Mouse (Mus musculus) left cerebral cortex, postnatal 25 days (tissue): Measurements from ENCODE around the gene Cldn10. TPM values are rescaled to one million over a fixed set of nuclear protein-coding genes. Genes with fewer than 3 reads are reported as not detected.

ENCODE experiments used
- DNase-seq, 2 experiments: peaks; one replicate each; pipeline ENCODE4 v3.0.0; 2022; ENCODE audit warnings: low spot score in 2 of 2, mixed read lengths in 1 of 2
- intact Hi-C: fragments of 180-260 bp; cut with DNase I; formaldehyde crosslinking; loops from one replicate; pipeline ENCODE4 v1.15.1; 2025
- total RNA-seq, 2 experiments: library from RNA; stranded (reverse); gene quantifications; 2 replicates each; pipeline ENCODE4 v1.2.3; 2021

Cldn10 gene
- total RNA-seq, 2 experiments from 2014 or later = 28.4 to 30.2 TPM

DNA sequence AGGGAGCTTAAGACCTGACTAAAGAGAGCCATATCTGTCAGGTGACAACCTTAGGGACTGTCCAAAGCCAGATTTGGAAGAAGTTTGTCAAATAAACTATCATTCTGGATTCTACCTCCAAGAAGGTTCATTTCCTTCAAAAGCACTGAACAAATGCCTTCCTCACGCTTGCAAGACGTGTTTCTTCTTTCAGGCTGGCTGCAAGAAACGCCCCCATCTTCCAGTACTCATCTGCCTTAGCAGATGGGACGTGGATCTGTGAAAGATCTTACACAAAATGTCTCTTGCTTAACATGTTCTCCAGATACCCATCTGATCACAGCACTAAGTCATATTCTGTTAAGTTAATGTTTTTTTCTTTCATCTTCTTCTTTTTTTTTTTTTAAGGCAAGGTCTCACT is 102.4 kb downstream of the Cldn10 start:
- peak; percentile 68 to 94 for DNase-seq
- intact Hi-C loops = loop anchor here (1.0 to 10.0 kb wide), 3 partner anchors 35 to 275 kb away; partner anchors contain the start of gene Dzip1

DNA sequence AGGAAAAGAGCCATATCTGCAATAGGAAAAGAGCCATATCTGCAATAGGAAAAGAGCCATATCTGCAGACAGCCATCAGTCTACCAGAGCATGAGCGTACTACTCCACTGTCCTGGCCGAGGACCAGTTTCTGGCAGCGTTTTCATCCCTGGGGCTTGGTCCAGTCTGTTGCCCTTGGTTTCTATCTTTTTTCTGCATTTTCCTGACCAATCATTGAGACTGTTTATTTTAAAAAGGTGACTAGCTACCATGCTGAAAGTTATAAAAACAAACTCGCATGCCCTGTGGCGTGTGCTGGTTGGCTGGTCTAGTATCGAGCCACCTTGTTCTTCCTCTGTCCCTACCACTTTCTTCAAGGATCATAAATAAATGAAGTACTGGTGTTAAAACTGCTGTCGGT is 107.5 kb downstream of the Cldn10 start:
- intact Hi-C loops = loop anchor here (10.0 kb wide), 1 partner anchor 280 kb away; no protein-coding TSS in a partner anchor
- no peak for DNase-seq

GRCm38 (mm10) chr14:118895655-118896054 is 107.9 kb downstream of the Cldn10 start:
- no peak for DNase-seq
- intact Hi-C loops = loop anchor here (10.0 kb wide), 1 partner anchor 281 kb away; no protein-coding TSS in a partner anchor

DNA sequence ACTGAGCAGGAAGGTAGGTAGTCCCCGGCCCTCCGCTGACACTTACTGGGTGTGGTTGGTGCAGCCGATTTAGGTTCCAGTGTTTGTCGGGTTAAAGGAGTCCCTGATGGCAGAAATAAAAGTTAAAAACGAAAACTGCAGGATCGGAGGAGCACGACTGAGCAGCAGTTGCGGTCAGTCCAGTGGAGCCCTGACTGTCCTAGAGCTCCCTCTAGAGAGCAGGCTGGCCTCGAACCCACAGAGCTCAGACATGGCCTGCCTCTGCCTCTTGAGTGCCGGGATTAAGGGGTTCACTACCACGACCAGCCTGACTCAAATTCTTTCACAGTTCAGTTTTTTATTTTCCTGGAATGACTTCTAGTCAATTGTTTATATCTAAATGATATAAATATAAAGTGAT is 112.2 kb downstream of the Cldn10 start:
- intact Hi-C loops = loop anchor here (10.0 kb wide), 1 partner anchor 285 kb away; no protein-coding TSS in a partner anchor
- DNase-seq = no peak

DNA sequence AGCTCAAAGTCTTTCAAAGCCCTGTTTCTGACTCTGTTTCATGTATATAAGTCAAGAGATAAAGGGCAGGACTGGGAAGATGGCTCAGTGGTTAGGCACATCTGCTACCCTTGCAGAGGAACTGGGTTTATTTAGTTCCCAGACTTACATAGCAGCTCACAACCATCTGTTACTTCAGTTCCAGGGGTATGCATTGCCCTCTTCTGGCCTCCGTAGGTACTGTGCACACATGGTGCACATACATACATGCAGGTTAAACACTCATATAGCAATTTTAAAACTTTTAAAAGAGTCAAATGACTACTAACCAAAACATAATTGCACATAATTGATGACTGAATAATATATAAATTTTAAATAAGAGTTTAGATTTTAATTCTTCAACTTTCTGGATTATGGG is 113.2 kb downstream of the Cldn10 start:
- DNase-seq = no peak
- intact Hi-C loops = no loop called here

DNA sequence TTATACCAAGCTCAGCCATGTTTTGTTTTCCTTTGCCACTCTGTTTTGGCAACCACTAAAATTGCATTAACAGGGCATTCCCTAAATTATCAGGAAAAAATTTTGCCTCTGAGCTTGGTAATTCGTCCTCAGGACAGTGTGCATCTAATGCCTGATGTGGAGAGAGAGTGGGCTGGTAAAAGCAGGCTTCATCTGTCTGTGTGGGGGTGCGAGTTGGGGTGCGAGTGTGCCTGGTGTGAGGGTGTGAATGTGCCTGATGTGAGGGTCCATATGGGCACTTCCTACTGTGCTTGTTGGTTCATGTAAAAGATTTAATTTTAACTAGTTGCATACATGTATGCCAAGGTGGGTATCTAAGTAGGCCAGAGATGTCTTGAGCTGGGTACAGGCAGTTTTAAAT is 115.7 kb downstream of the Cldn10 start:
- peak in 1 of 2 experiments; percentile 68 for DNase-seq
- intact Hi-C loops = no loop called here

DNA sequence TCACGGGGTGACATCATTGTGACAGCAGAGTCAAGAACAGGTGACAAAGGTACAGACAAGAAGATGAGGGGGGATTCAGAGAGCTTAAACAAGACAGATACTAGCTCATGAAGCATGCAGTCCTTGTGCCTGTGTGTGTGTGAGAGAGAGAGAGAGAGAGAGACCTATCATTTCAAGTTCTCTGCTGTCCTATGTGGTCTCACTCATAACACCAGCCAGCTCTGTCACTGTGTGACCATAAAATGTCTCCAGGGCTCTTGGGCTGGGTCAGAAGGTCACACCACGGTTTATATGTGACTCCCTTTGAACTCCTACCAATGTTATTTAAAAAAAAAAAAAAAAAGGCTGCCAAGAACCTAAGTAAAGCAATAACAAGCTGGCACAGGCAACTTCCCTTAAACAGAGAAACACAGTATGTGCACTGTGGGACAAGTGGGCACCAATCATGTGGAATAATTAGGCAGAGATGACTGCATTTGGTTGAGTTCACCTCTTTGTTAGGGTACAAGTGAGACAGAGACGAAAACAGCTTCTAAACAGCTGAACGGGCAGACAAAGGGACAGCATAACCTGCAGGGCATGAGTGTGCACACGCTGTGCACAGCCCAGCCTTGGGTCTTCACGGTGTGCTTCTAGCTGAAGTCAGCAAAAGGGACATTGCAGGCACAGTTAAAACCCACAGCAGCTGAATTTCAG is 116.3 kb downstream of the Cldn10 start:
- intact Hi-C loops = no loop called here

DNA sequence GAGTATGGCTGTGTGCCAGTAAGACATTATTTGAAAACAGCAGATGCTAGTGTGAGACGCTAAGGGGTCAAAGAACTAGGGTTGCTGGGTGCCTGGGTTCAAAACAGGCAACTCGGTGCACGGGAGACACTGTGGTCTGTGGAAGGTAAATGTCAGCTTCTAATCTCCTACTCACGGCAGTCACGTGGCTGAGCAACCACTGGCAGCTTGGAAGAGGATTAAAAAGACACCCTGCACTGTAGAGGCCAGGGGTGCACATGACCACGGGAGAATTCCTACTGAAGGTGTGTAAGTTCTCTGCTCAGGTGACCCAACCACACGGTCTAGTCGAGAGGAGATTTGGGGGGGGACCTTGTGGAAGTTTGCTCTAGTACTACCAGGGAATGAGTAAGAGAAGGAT is 119.9 kb downstream of the Cldn10 start:
- intact Hi-C loops = no loop called here
- DNase-seq = no peak

More for the DNA sequence above, 116.3 kb downstream of the Cldn10 start:
- DNase-seq = no peak

- intact Hi-C loops = loop anchor here (5.0 kb wide), 1 partner anchor 117 kb away; no protein-coding TSS in a partner anchor
- no peak for DNase-seq
Observed at GRCm38 (mm10) chr14:118909872-118910271, 122.2 kb downstream of the Cldn10 start.

- DNase-seq = peak; percentile 73 to 82
- intact Hi-C loops = loop anchor here (5.0 kb wide), 1 partner anchor 117 kb away; no protein-coding TSS in a partner anchor
Observed at GRCm38 (mm10) chr14:118910332-118911222, 122.9 kb downstream of the Cldn10 start.

GRCm38 (mm10) chr14:118911521-118911920 is 123.8 kb downstream of the Cldn10 start:
- intact Hi-C loops = loop anchor here (5.0 kb wide), 1 partner anchor 116 kb away; no protein-coding TSS in a partner anchor
- no peak for DNase-seq

DNA sequence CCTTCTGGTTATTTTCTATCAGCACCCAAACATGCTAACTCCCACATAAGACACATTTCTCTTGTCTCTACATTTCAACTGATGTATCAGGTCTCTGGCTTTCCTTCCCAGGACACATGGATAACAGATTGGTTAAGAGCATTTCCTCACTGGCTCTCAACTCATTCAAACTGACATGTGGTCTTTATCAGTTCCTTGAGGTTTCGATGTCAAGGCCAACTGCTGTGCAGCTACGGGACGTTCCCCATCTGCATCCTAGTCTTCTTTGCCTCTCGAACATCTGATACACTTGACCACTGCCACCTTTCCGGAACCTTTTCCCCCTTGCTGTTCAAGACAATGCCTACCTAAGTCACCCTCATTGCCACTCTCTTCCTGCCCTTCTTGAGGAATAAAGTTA is 125.9 kb downstream of the Cldn10 start:
- DNase-seq = no peak
- intact Hi-C loops = loop anchor here (5.0 kb wide), 1 partner anchor 114 kb away; no protein-coding TSS in a partner anchor

DNA sequence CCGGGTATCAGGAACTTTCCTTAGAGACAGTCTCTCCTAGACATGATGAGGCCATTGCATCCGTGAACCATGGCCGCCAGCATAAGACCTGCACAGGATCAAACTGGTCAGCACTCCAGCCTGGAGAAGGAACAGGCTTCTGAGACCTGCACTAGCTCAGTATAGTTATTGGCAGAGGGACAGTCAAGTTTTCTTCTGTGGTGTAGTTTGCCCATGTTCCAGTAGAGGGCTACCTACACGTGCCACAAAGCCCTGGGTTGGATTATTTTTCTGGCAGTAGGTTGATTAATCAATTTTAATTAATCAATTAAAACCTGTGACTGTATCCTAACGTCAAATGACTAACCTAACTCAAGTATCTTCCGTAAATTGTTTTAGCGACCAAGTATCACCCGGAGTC is 131.3 kb downstream of the Cldn10 start:
- peak in 1 of 2 experiments; percentile 55 for DNase-seq
- intact Hi-C loops = no loop called here

DNA sequence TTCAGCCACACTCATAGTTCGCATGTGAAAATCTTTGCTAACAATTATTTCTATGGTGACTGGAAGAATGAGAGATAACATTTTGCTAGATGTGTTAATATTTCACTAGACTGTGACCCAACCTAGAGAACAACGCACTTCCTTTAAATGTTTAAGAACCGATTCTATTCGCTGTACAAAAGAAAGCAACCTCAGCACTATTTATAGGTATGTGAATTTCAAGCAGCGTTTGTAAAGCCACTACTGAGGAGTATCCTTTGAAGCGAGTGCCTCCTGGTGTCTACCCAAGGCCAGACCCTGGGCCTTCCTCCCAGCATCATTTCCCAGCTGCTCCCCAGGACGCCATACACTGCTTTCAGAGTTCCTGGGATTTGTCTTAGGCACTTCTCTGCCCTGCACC is 132.9 kb downstream of the Cldn10 start:
- DNase-seq = no peak
- intact Hi-C loops = no loop called here

- intact Hi-C loops = no loop called here
- no peak for DNase-seq
Observed at GRCm38 (mm10) chr14:118922251-118922650, 134.5 kb downstream of the Cldn10 start.

DNA sequence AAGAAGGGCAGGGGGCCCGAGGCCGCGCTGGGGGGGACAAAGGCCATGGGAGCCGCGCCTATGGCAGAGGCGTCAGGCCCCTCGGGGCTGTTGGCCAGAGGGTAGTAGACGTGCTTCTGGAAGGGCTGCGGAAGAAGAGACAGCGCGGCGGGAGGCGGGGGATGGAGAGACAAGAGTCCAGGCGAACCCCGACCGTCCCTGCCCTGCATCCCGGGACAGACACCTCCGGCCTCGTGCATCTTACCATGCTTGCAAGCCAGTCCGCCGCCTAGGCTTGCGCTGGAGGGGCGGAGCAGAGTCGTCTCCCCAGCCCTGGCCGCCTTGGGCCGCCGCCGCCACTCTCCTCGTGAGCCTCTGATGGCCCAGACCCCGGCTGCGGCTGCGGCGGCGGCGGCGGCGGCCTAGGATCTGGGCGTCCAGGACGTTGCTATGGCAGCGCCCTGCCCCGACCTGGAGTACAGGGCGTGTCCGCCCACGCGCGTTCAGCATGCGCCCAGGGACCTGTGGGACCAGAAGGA is 135.0 kb downstream of the Cldn10 start:
- intact Hi-C loops = no loop called here
- DNase-seq = no peak
